Mouse (Mus musculus) ES-Bruce4 (cell line): ENCODE measurements around the gene Klhdc8a. TPM values are rescaled to one million over a fixed set of nuclear protein-coding genes. Genes with fewer than 3 reads are reported as not detected.

Experiments used
- H3K27ac ChIP-seq: 2 replicates; pipeline ENCODE4 v1.5.1; 2012; ENCODE audit warnings: low read length, inconsistent platforms; ENCODE audit not compliant: insufficient read depth
- H3K27me3 ChIP-seq: 2 replicates; pipeline ENCODE4 v1.6.1; 2012; ENCODE audit warnings: mild to moderate bottlenecking, low read length, inconsistent platforms; ENCODE audit not compliant: control insufficient read depth, poor library complexity, insufficient read depth, severe bottlenecking
- H3K36me3 ChIP-seq: 2 replicates; pipeline ENCODE4 v1.6.1; 2012; ENCODE audit warnings: inconsistent platforms, mild to moderate bottlenecking, low read length, moderate library complexity; ENCODE audit not compliant: control insufficient read depth, poor library complexity, insufficient read depth, severe bottlenecking
- H3K4me1 ChIP-seq: one replicate; pipeline ENCODE4 v1.8.1; 2011; ENCODE audit warnings: low read length; ENCODE audit not compliant: control insufficient read depth, insufficient read depth
- H3K4me3 ChIP-seq: 2 replicates; pipeline ENCODE4 v1.5.1; 2011; ENCODE audit warnings: low read depth, mild to moderate bottlenecking, low read length
- H3K9ac ChIP-seq: 2 replicates; pipeline ENCODE4 v1.6.1; 2012; ENCODE audit warnings: low read depth, mild to moderate bottlenecking, inconsistent platforms; ENCODE audit not compliant: poor library complexity, severe bottlenecking
- H3K9me3 ChIP-seq: replicated peaks from 2 replicates; pipeline ENCODE4 v1.6.1; 2012; ENCODE audit warnings: mild to moderate bottlenecking, low read length, inconsistent platforms; ENCODE audit not compliant: control insufficient read depth, poor library complexity, insufficient read depth, severe bottlenecking
- CTCF ChIP-seq: IDR thresholded peaks from one replicate; pipeline ENCODE4 v1.8.1; 2011; ENCODE audit warnings: low read depth, low read length
- EP300 ChIP-seq: IDR thresholded peaks from 2 replicates; pipeline ENCODE4 v1.6.1; 2011; ENCODE audit warnings: low read depth, low read length; ENCODE audit not compliant: insufficient read depth
- POLR2A ChIP-seq: IDR thresholded peaks from one replicate; pipeline ENCODE4 v1.8.1; 2011; ENCODE audit warnings: low read length; ENCODE audit not compliant: insufficient read depth
- polyA plus RNA-seq: library from polyadenylated mRNA; stranded (reverse); fragments of >200 nt; gene quantifications from 2 replicates; pipeline ENCODE4 v1.2.4, GENCODE M21; 2011; ENCODE audit warnings: low read depth; ENCODE audit not compliant: missing spikeins, insufficient read depth, insufficient read length

Klhdc8a gene
- polyA plus RNA-seq, 1 experiment: 0.60 TPM

GRCm38 (mm10) chr1:132316625-132316994, 18.2 kb downstream of the Klhdc8a start:
- Histone ChIP-seq H3K36me3 (no peaks in the 10 kb centered on the region), H3K4me1 (peaks cover 10% of the 10 kb centered on the region), H3K4me3 (peak overlapping the region; percentile 73), H3K9ac (peak overlapping the region; percentile 80), H3K9me3 (no peaks in the 10 kb centered on the region), H3K27ac (no peak overlapping the region), H3K27me3 (peaks cover 7% of the 10 kb centered on the region)
- TF ChIP-seq POLR2A: no peak
- no peak for TF ChIP-seq EP300
- TF ChIP-seq CTCF: no peak

GRCm38 (mm10) chr1:132317413-132317812, 19.0 kb downstream of the Klhdc8a start:
- TF ChIP-seq POLR2A (no peak), EP300 (no peak), CTCF (no peak)
- H3K4me1 ChIP-seq: peaks cover 12% of the 10 kb centered on the region
- H3K9ac ChIP-seq: no peak overlapping the region
- H3K27ac ChIP-seq: no peak overlapping the region
- H3K36me3 ChIP-seq: no peaks in the 10 kb centered on the region
- no peak overlapping the region for H3K4me3 ChIP-seq
- no peaks in the 10 kb centered on the region for H3K9me3 ChIP-seq
- peaks cover 7% of the 10 kb centered on the region for H3K27me3 ChIP-seq

- no peaks in the 10 kb centered on the region for H3K9me3 ChIP-seq
- no peaks in the 10 kb centered on the region for H3K36me3 ChIP-seq
- no peak overlapping the region for H3K4me3 ChIP-seq
- no peak overlapping the region for H3K9ac ChIP-seq
- no peak overlapping the region for H3K27ac ChIP-seq
- H3K27me3 ChIP-seq: peaks cover 7% of the 10 kb centered on the region
- peaks cover 11% of the 10 kb centered on the region for H3K4me1 ChIP-seq
- TF ChIP-seq POLR2A (no peak), CTCF (no peak), EP300 (no peak)
Measured at GRCm38 (mm10) chr1:132317894-132318863, 19.8 kb downstream of the Klhdc8a start.

GRCm38 (mm10) chr1:132319242-132319641, 20.8 kb downstream of the Klhdc8a start:
- H3K36me3 ChIP-seq: no peaks in the 10 kb centered on the region
- H3K27ac ChIP-seq: no peak overlapping the region
- H3K4me1 ChIP-seq: peaks cover 11% of the 10 kb centered on the region
- no peak overlapping the region for H3K4me3 ChIP-seq
- H3K9me3 ChIP-seq: no peaks in the 10 kb centered on the region
- no peak for TF ChIP-seq EP300
- no peak for TF ChIP-seq POLR2A
- TF ChIP-seq CTCF: no peak
- H3K9ac ChIP-seq: no peak overlapping the region
- peaks cover 7% of the 10 kb centered on the region for H3K27me3 ChIP-seq

- H3K36me3 ChIP-seq: no peaks in the 10 kb centered on the region
- H3K4me3 ChIP-seq: no peak overlapping the region
- peaks cover 21% of the 10 kb centered on the region for H3K4me1 ChIP-seq
- no peak overlapping the region for H3K9ac ChIP-seq
- TF ChIP-seq POLR2A: no peak
- TF ChIP-seq CTCF: no peak
- TF ChIP-seq EP300: no peak
- H3K27ac ChIP-seq: peak overlapping the region; percentile 76
- no peaks in the 10 kb centered on the region for H3K27me3 ChIP-seq
- H3K9me3 ChIP-seq: no peaks in the 10 kb centered on the region
Measured at GRCm38 (mm10) chr1:132321821-132322580, 23.6 kb downstream of the Klhdc8a start.
